Mouse (Mus musculus) heart, adult 2 months (tissue): Measurements from ENCODE around the gene Scarf1. TPM values are rescaled to one million over a fixed set of nuclear protein-coding genes. Genes with fewer than 3 reads are reported as not detected.

Experiments
- DNase-seq, 2 experiments: peaks; one replicate each; pipeline ENCODE4 v3.0.0; 2021
- H3K27ac ChIP-seq: fragments of 200-600 bp; 2 replicates; pipeline ENCODE4 v1.8.1; 2022
- H3K27me3 ChIP-seq: fragments of 200-500 bp; 2 replicates; pipeline ENCODE4 v1.6.1; 2012; ENCODE audit warnings: mild to moderate bottlenecking, low read length, inconsistent platforms, mixed read lengths; ENCODE audit not compliant: control insufficient read depth, insufficient read depth
- H3K36me3 ChIP-seq: fragments of 200-500 bp; 2 replicates; pipeline ENCODE4 v1.6.1; 2012; ENCODE audit warnings: low read length, inconsistent platforms; ENCODE audit not compliant: control insufficient read depth, insufficient read depth
- H3K4me1 ChIP-seq: fragments of 200-500 bp; 2 replicates; pipeline ENCODE4 v1.6.1; 2011; ENCODE audit warnings: low read length; ENCODE audit not compliant: control insufficient read depth, insufficient read depth
- H3K4me3 ChIP-seq: fragments of 200-600 bp; 2 replicates; pipeline ENCODE4 v1.8.1; 2022
- H3K79me2 ChIP-seq: fragments of 200-500 bp; replicated peaks from 2 replicates; pipeline ENCODE4 v1.6.1; 2012; ENCODE audit warnings: mild to moderate bottlenecking, inconsistent platforms, low read length, moderate library complexity, mixed read lengths; ENCODE audit not compliant: control insufficient read depth, insufficient read depth
- H3K9ac ChIP-seq: fragments of 200-500 bp; 2 replicates; pipeline ENCODE4 v1.6.1; 2012; ENCODE audit warnings: low read depth, mild to moderate bottlenecking, control low read depth, inconsistent platforms, low read length, mixed read lengths
- CTCF ChIP-seq: fragments of 200-600 bp; IDR thresholded peaks from 2 replicates; pipeline ENCODE4 v1.8.1; 2022; ENCODE audit warnings: antibody characterized with exemption, mild to moderate bottlenecking, moderate library complexity
- EP300 ChIP-seq: fragments of 200-500 bp; IDR thresholded peaks from 2 replicates; pipeline ENCODE4 v1.6.1; 2011; ENCODE audit warnings: low read depth, low read length, control low read depth; ENCODE audit not compliant: insufficient read depth
- POLR2A ChIP-seq: fragments of 200-500 bp; IDR thresholded peaks from 2 replicates; pipeline ENCODE4 v1.6.1; 2011; ENCODE audit warnings: mild to moderate bottlenecking, low read depth, low read length, control low read depth; ENCODE audit not compliant: insufficient read depth
- WGBS: fragments of 180-500 bp; shearing (Covaris S2); methylation state at CpG from one replicate; pipeline ENCODE4 v1.1.7; 2018; 5-methylcytosine and 5-hydroxymethylcytosine counted together
- intact Hi-C: fragments of 180-260 bp; cut with DNase I; formaldehyde crosslinking; loops from one replicate; pipeline ENCODE4 v1.15.1; 2025
- polyA plus RNA-seq: library from polyadenylated mRNA; depleted of rRNA; stranded (reverse); fragments of >200 nt; gene quantifications from 2 replicates; pipeline ENCODE4 v1.2.3, GENCODE M21; 2012
- total RNA-seq, 2 experiments: library from RNA; stranded (reverse); gene quantifications; 2 replicates each; pipeline ENCODE4 v1.2.3; 2021

The Scarf1 gene
- total and polyA plus RNA-seq, 3 experiments = 7.6 to 18.1 (median 8.5) TPM

- TF ChIP-seq CTCF = no peak
- no peak for TF ChIP-seq EP300
- TF ChIP-seq POLR2A = no peak
- WGBS = 17% methylated on average over 3 of the region's 3 CpGs
Measured at GRCm38 (mm10) chr11:75486192-75486591, 27.1 kb upstream of the Scarf1 start.

DNA sequence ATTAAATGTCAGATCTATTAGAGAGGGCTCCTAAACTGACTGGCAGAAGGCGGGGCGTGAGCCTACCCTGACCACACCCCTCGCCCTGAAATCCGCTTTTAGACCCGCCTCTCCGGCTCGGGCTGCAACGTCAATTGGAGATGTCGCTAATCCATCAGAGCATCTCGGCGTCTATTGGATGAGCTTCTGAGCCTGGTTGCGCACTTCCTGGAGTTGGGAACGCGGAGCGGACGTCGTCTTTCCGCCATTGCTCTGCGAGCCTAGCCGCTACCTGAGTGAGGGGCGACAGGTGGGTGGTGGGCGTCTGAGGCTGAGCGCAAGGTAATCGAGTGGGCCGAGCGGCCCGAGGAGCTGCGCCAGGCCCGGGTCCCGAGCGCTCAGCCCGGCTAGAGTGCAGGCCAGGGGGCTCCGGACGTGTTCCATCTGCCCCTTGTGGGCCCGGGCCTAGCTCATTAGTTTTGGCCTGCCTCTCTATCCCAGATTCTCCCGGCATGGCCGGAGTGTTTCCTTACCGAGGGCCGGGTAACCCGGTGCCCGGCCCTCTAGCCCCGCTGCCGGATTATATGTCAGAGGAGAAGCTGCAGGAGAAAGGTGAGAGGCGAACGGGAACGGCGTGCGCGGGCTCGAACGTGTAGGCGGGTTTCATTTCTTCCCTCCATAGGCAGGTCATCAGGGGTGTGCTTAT lies 26.6 kb upstream of the Scarf1 start, which contains the start of gene Prpf8:
TSS of gene Prpf8 (plus strand) at position 216 of the 685 bp plus-strand sequence.
- peak; percentile 97 to 99 for DNase-seq
- Histone ChIP-seq H3K9ac (peak within 1 kb of the TSS; percentile 93), H3K36me3 (peaks cover 7% of the 10 kb centered on the region), H3K27ac (peak within 1 kb of the TSS; percentile 95), H3K4me3 (peak within 1 kb of the TSS; percentile 78), H3K79me2 (peaks cover 7% of the 10 kb centered on the region), H3K27me3 (no peaks in the 10 kb centered on the region), H3K4me1 (peaks cover 7% of the 10 kb centered on the region)
- under 1% methylated on average over 52 of the region's 52 CpGs for WGBS
- intact Hi-C loops = loop anchor here (2.0 kb wide), 1 partner anchor 24 kb away; the partner anchor contains the start of gene Rilp
- TF ChIP-seq CTCF (no peak), POLR2A (peak; percentile 81), EP300 (peak; percentile 25; the same call in 1 of the 2 replicates)

More at GRCm38 (mm10) chr11:75486192-75486591, 27.1 kb upstream of the Scarf1 start:
- peak overlapping the region; percentile 28 for H3K4me3 ChIP-seq
- H3K9ac ChIP-seq = no peak overlapping the region
- H3K36me3 ChIP-seq = peaks cover 7% of the 10 kb centered on the region
- H3K27ac ChIP-seq = peak overlapping the region; percentile 32; the same call in 1 of the 2 replicates
- intact Hi-C loops = loop anchor here (2.0 kb wide), 1 partner anchor 25 kb away; the partner anchor contains the start of gene Rilp
- H3K4me1 ChIP-seq = peaks cover 7% of the 10 kb centered on the region
- peaks cover 7% of the 10 kb centered on the region for H3K79me2 ChIP-seq
- no peaks in the 10 kb centered on the region for H3K27me3 ChIP-seq
- DNase-seq = no peak

DNA sequence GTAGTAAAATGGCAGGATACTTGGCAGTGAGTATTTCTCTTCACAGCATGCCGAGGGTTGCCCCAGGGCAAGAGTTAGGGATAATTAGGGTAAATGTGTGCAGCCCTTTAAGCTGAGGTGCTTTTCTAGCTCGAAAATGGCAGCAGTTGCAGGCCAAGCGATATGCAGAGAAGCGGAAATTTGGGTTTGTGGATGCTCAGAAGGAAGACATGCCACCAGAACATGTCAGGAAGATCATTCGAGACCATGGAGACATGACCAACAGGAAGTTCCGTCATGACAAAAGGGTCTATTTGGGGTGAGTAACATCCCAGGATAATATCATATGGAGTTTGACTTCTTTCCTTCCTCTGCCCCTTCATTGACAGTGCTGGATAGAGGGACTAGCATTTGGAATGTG lies 25.8 kb upstream of the Scarf1 start:
- H3K79me2 ChIP-seq = peaks cover 7% of the 10 kb centered on the region
- H3K4me1 ChIP-seq = peaks cover 7% of the 10 kb centered on the region
- 19% methylated on average over 6 of the region's 6 CpGs for WGBS
- H3K4me3 ChIP-seq = peak overlapping the region; percentile 78
- peak overlapping the region; percentile 95; the same call in 1 of the 2 replicates for H3K27ac ChIP-seq
- intact Hi-C loops = loop anchor here (2.0 kb wide), 1 partner anchor 23 kb away; the partner anchor contains the start of gene Rilp
- TF ChIP-seq EP300 (no peak), POLR2A (no peak), CTCF (no peak)
- H3K36me3 ChIP-seq = peaks cover 7% of the 10 kb centered on the region
- no peak for DNase-seq
- H3K9ac ChIP-seq = peak overlapping the region; percentile 93
- H3K27me3 ChIP-seq = no peaks in the 10 kb centered on the region

GRCm38 (mm10) chr11:75494296-75495049 lies 18.9 kb upstream of the Scarf1 start:
- H3K4me3 ChIP-seq = no peak overlapping the region
- TF ChIP-seq CTCF = no peak
- no peak for TF ChIP-seq EP300
- TF ChIP-seq POLR2A = no peak
- DNase-seq = no peak
- 84% methylated on average over 10 of the region's 10 CpGs for WGBS
- no peaks in the 10 kb centered on the region for H3K27me3 ChIP-seq
- no peaks in the 10 kb centered on the region; the same call in 1 of the 2 replicates for H3K4me1 ChIP-seq
- H3K79me2 ChIP-seq = no peaks in the 10 kb centered on the region
- H3K36me3 ChIP-seq = peaks cover 5% of the 10 kb centered on the region
- no peak overlapping the region for H3K27ac ChIP-seq
- intact Hi-C loops = no loop called here
- no peak overlapping the region for H3K9ac ChIP-seq

DNA sequence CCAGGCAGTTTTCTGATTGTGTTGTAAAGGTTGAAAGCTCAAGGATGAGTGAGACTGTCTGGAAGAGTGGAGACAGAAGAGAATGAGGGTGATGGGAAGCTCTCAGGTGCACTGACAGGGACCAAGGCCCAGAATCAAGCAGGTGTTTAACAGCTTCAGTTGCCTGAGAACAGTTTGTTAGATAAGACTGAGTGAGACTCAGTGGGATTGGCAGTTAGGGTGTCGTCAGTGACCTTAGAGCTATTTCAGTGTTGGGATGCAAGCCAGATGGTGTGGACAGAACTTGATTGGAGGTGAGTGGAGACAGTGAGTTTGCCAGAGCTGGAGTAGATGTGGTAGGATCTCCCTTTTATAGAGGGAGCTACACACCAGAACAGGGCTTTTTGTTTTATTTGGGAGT lies 15.2 kb upstream of the Scarf1 start:
- peak in 1 of 2 experiments; percentile 51 for DNase-seq
- H3K27ac ChIP-seq = peak overlapping the region; percentile 41; the same call in 1 of the 2 replicates

More for the DNA sequence above, 15.2 kb upstream of the Scarf1 start:
- 26% methylated on average over 1 of the region's 1 CpGs for whole genome bisulfite sequencing
- H3K79me2 ChIP-seq = no peaks in the 10 kb centered on the region
- peaks cover 5% of the 10 kb centered on the region for H3K36me3 ChIP-seq
- H3K4me1 ChIP-seq = no peaks in the 10 kb centered on the region; the same call in 1 of the 2 replicates
- intact Hi-C loops = no loop called here
- no peaks in the 10 kb centered on the region for H3K27me3 ChIP-seq
- TF ChIP-seq POLR2A (no peak), CTCF (no peak), EP300 (0 out of 2 replicates have a peak, but pooled peaks have one; percentile 35)
- no peak overlapping the region for H3K9ac ChIP-seq
- no peak overlapping the region for H3K4me3 ChIP-seq
